Mouse (Mus musculus) urinary bladder, postnatal 36 days (tissue): ENCODE data around the gene Ttc28.

Experiments
- DNase-seq, 2 experiments: peaks; one replicate each; pipeline ENCODE4 v3.0.0; 2022; ENCODE audit warnings: low spot score in 2 of 2, mixed read lengths in 1 of 2

The Ttc28 gene

GRCm38 (mm10) chr5:111098516-111099274 is 219.1 kb downstream of the Ttc28 start:
- DNase-seq, result no peak

GRCm38 (mm10) chr5:111100585-111100984 is 221.0 kb downstream of the Ttc28 start:
- no peak for DNase-seq

GRCm38 (mm10) chr5:111101383-111101932 is 221.9 kb downstream of the Ttc28 start:
- no peak for DNase-seq

- no peak for DNase-seq
Measured at GRCm38 (mm10) chr5:111104801-111105200, 225.2 kb downstream of the Ttc28 start.

- DNase-seq, result no peak
Measured at GRCm38 (mm10) chr5:111111378-111111777, 231.8 kb downstream of the Ttc28 start.

- DNase-seq, result no peak
Measured at GRCm38 (mm10) chr5:111113183-111113582, 233.6 kb downstream of the Ttc28 start.

- peak in 1 of 2 experiments; percentile 15 for DNase-seq
Measured at GRCm38 (mm10) chr5:111113694-111114375, 234.2 kb downstream of the Ttc28 start.

GRCm38 (mm10) chr5:111114597-111114996 is 235.0 kb downstream of the Ttc28 start:
- no peak for DNase-seq

- DNase-seq, result no peak
Measured at GRCm38 (mm10) chr5:111115519-111116350, 236.1 kb downstream of the Ttc28 start.

- DNase-seq, result no peak
Measured at GRCm38 (mm10) chr5:111119805-111120204, 240.2 kb downstream of the Ttc28 start.

- no peak for DNase-seq
Measured at GRCm38 (mm10) chr5:111120298-111120697, 240.7 kb downstream of the Ttc28 start.

GRCm38 (mm10) chr5:111120705-111121420 is 241.3 kb downstream of the Ttc28 start:
- DNase-seq, result no peak

- DNase-seq, result no peak
Measured at GRCm38 (mm10) chr5:111122332-111123049, 242.9 kb downstream of the Ttc28 start.

GRCm38 (mm10) chr5:111123050-111123746 is 243.6 kb downstream of the Ttc28 start:
- DNase-seq, result no peak

- no peak for DNase-seq
Measured at GRCm38 (mm10) chr5:111124620-111125200, 245.1 kb downstream of the Ttc28 start.

GRCm38 (mm10) chr5:111125746-111126145 is 246.1 kb downstream of the Ttc28 start:
- no peak for DNase-seq

- no peak for DNase-seq
Measured at GRCm38 (mm10) chr5:111127786-111128185, 248.2 kb downstream of the Ttc28 start.

- no peak for DNase-seq
Measured at GRCm38 (mm10) chr5:111130121-111130520, 250.5 kb downstream of the Ttc28 start.

- DNase-seq, result no peak
Measured at GRCm38 (mm10) chr5:111131561-111131960, 252.0 kb downstream of the Ttc28 start.

- no peak for DNase-seq
Measured at GRCm38 (mm10) chr5:111133150-111133549, 253.5 kb downstream of the Ttc28 start.
